15 mouse cellular contexts compared by ENCODE assay signal in the genomic region with DNA sequence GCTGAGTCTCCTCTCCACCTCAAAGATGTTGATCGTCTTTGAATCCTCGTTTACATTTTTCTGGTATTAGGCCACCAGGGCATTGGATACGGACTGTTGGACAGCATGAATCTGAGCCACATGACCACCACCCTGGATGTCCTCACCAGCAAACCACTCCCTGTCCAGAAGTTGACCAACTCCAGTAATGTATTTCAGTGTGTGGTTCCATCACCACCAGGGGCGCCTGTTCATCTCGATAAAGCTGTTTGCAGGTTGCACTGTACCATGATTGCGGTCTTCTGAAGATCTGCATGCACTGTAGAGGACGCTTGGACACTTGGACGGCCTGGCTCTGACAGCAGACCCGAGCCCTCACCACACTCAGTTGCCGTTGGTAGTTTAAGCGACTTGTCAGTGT. TPM values are rescaled to one million over a fixed set of nuclear protein-coding genes. Genes with fewer than 3 reads are reported as not detected.
DNase-seq lines count a peak whose midpoint lies in the region; ATAC-seq and TF ChIP-seq lines count a peak whose summit lies in the region.
"Had no signal": no experiment of that assay in that cellular context is flagged by ENCODE, and none has a peak within 500 bp of the region (broad histone marks: within the 10 kb centered on the region; RNA-seq: fewer than 3 reads in every experiment).

No protein-coding gene starts in this region.

- peaks cover 12% of the 10 kb centered on the region; the same call in 1 of the 2 replicates for H3K27me3 ChIP-seq in liver, postnatal 0 days (ENCODE audit: insufficient read depth, low read length)
- no peaks in the 10 kb centered on the region for H3K27me3 ChIP-seq in CH12.LX (replicated peaks)
- H3K27me3 ChIP-seq in myocyte (ENCODE audit: control insufficient read depth, insufficient read depth, insufficient read length) = peaks cover 9% of the 10 kb centered on the region

- no peak overlapping the region for H3K4me2 ChIP-seq in liver, postnatal 0 days (ENCODE audit: low read depth, low read length)
- H3K4me2 ChIP-seq in CH12.LX (ENCODE audit: insufficient read depth, low read depth, poor library complexity, severe bottlenecking) (no peak overlapping the region), myocyte (ENCODE audit: low read depth) (no peak overlapping the region)
- H3K4me2 ChIP-seq: embryonic facial prominence, embryonic 13.5 days; hindbrain, embryonic 15.5 days; limb, embryonic 15.5 days had no signal

- H3ac ChIP-seq in myocyte (ENCODE audit: control insufficient read depth, insufficient read length) = no peak overlapping the region

- TF ChIP-seq RAD21 in CH12.LX (IDR thresholded peaks at IDR 0.05; ENCODE audit: low read depth, low read length) = no peak; the same call in 1 of the 2 replicates

- H3K79me2 ChIP-seq in CH12.LX (replicated peaks; ENCODE audit: control insufficient read depth, extremely low read depth, insufficient read depth, poor library complexity, severe bottlenecking) = no peaks in the 10 kb centered on the region
- H3K79me2 ChIP-seq in myocyte (ENCODE audit: control insufficient read depth, insufficient read depth) = no peaks in the 10 kb centered on the region

- no peak for ATAC-seq in liver, postnatal 0 days

- in situ Hi-C loops in CH12.LX (cut with MboI; ENCODE audit: low pct_ligation_motif_present, low pct_unique_long_range_greater_than_20kb, low sequenced_read_pairs) = no loop called here

- TF ChIP-seq EP300 in liver, postnatal 0 days (IDR thresholded peaks at IDR 0.05; ENCODE audit: low read depth) = no peak
- no peak for TF ChIP-seq EP300 in CH12.LX (IDR thresholded peaks at IDR 0.05; ENCODE audit: low read length)

- 76% methylated on average over 11 of the region's 11 CpGs for WGBS in liver, postnatal 0 days (ENCODE audit: insufficient replicate concordance)

- no peak overlapping the region for H3K4me3 ChIP-seq in gastrocnemius, adult 2 months
- no peak overlapping the region for H3K4me3 ChIP-seq in liver, postnatal 0 days (ENCODE audit: low read depth, low read length)
- no peak overlapping the region for H3K4me3 ChIP-seq in CH12.LX (replicated peaks in 1 of 3; ENCODE audit: low read depth in 2 of 3, low read length in 2 of 3, poor library complexity in 1 of 3)
- no peak overlapping the region for H3K4me3 ChIP-seq in myocyte
- H3K4me3 ChIP-seq: embryonic facial prominence, embryonic 13.5 days; hindbrain, embryonic 15.5 days; limb, embryonic 15.5 days had no signal

- TF ChIP-seq CTCF in gastrocnemius, adult 2 months (IDR thresholded peaks at IDR 0.05) = peak; percentile 18; the same call in 1 of the 2 replicates
- peak; percentile 43 for TF ChIP-seq CTCF in liver, postnatal 0 days (IDR thresholded peaks at IDR 0.05; ENCODE audit: low read depth)
- peak; percentile 28 to 59 for TF ChIP-seq CTCF in CH12.LX (conservative IDR thresholded peaks at IDR 0.05 in 1 of 2, IDR thresholded peaks at IDR 0.05 in 1 of 2; ENCODE audit: low read depth in 2 of 2, low read length in 2 of 2)

- H3K36me3 ChIP-seq in liver, postnatal 0 days (replicated peaks; ENCODE audit: insufficient read depth, low read length) = no peaks in the 10 kb centered on the region
- H3K36me3 ChIP-seq in CH12.LX (replicated peaks in 1 of 2; ENCODE audit: control insufficient read depth in 1 of 2, insufficient read depth in 1 of 2, low read length in 1 of 2) (peaks cover 2 to 27% of the 10 kb centered on the region in 2 experiments), myocyte (ENCODE audit: control insufficient read depth, insufficient read depth) (no peaks in the 10 kb centered on the region)
- H3K36me3 ChIP-seq: embryonic facial prominence, embryonic 13.5 days; hindbrain, embryonic 15.5 days; limb, embryonic 15.5 days had no signal

- H3K4me1 ChIP-seq in liver, postnatal 0 days (ENCODE audit: insufficient read depth) = peaks cover 22% of the 10 kb centered on the region
- peaks cover 0 to 35% of the 10 kb centered on the region in 2 experiments; a peak in 3 of 4 replicates for H3K4me1 ChIP-seq in CH12.LX (ENCODE audit: control insufficient read depth in 1 of 2, insufficient read depth in 2 of 2)

- no peaks in the 10 kb centered on the region for H3K9me3 ChIP-seq in liver, postnatal 0 days (ENCODE audit: low read length)
- H3K9me3 ChIP-seq in CH12.LX (replicated peaks; ENCODE audit: low read length) = no peaks in the 10 kb centered on the region
- H3K9me3 ChIP-seq: embryonic facial prominence, embryonic 13.5 days; hindbrain, embryonic 15.5 days; limb, embryonic 15.5 days had no signal

- no peak overlapping the region for H3K9ac ChIP-seq in liver, postnatal 0 days (replicated peaks)
- no peak overlapping the region for H3K9ac ChIP-seq in CH12.LX (ENCODE audit: insufficient read depth, low read depth)
- H3K9ac ChIP-seq: embryonic facial prominence, embryonic 13.5 days; hindbrain, embryonic 15.5 days; limb, embryonic 15.5 days had no signal

- dilution Hi-C loops in CH12.LX (cut with MboI; ENCODE audit: extremely low pct_ligation_motif_present, extremely low pct_unique_long_range_greater_than_20kb, low sequenced_read_pairs) = no loop called here

- DNase-seq in gastrocnemius, adult 2 months = no peak
- DNase-seq in gastrocnemius, postnatal 25 days = no peak
- no peak for DNase-seq in liver, postnatal 0 days
- DNase-seq in liver (no peak), CH12.LX (ENCODE audit: extremely low read depth) (no peak)
- DNase-seq in left cerebral cortex, adult 11 months (ENCODE audit: low spot score) = no peak
- DNase-seq in urinary bladder, postnatal 10 days (ENCODE audit: low spot score) = no peak
- DNase-seq: cerebellum, adult 18-20 months; thymus, postnatal 25 days had no signal

- H3K27ac ChIP-seq in gastrocnemius, adult 2 months = no peak overlapping the region
- no peak overlapping the region for H3K27ac ChIP-seq in liver, postnatal 0 days (ENCODE audit: low read depth)
- no peak overlapping the region for H3K27ac ChIP-seq in CH12.LX (ENCODE audit: insufficient read depth, low read depth)
- H3K27ac ChIP-seq: embryonic facial prominence, embryonic 13.5 days; hindbrain, embryonic 15.5 days; limb, embryonic 15.5 days had no signal

- intact Hi-C loops in gastrocnemius, adult 2 months (cut with DNase I) = loop anchor here (2.0 kb wide), 1 partner anchor 30 kb away; no protein-coding TSS in a partner anchor

- TF ChIP-seq POLR2A in CH12.LX (IDR thresholded peaks at IDR 0.05; ENCODE audit: low read depth, low read length) (no peak), myocyte (IDR thresholded peaks at IDR 0.05; ENCODE audit: insufficient read length, low read depth) (no peak)

TF ChIP-seq in CH12.LX, 34 proteins besides CTCF, POLR2A, EP300 and RAD21:
- TF ChIP-seq ETS1 (conservative IDR thresholded peaks at IDR 0.05; ENCODE audit: low read depth, low read length) = no peak
- 0 out of 2 replicates have a peak, but pooled peaks have one; percentile 3 for TF ChIP-seq SMC3 (IDR thresholded peaks at IDR 0.05; ENCODE audit: low read depth, low read length)
TF ChIP-seq in CH12.LX: peak in this region for 1.

TF ChIP-seq in myocyte, 11 proteins besides CTCF, POLR2A, EP300 and RAD21:
- TF ChIP-seq POLR2AphosphoS2 (IDR thresholded peaks at IDR 0.05; ENCODE audit: insufficient read length, low read depth) (peak; percentile 16), CEBPB (IDR thresholded peaks at IDR 0.05; ENCODE audit: insufficient read depth, poor library complexity, severe bottlenecking) (no peak)

RNA-seq across cellular contexts. Expression of gene H2-DMb2, which starts 9.8 kb away (rescaled TPM):
- total RNA-seq in gastrocnemius, adult 2 months (2021) = under 1 TPM; 0.46 to 0.47 TPM
- total RNA-seq in gastrocnemius, postnatal 25 days (2021) = under 1 TPM; 0.28 to 0.67 TPM
- 1.9 and 2.1 TPM in 2 replicates for polyA plus RNA-seq in liver, postnatal 0 days (2015; fragmentation: Nextera tagmentation; extraction: Ambion mirVana)
- total RNA-seq in CH12.LX (2012; rRNA removed) = 107 and 135 TPM in 2 replicates
- total RNA-seq in CH12.LX (2014; rRNA removed) = 173 and 199 TPM in 2 replicates
- polyA plus RNA-seq in CH12.LX (2012; ENCODE audit: insufficient read length, low read depth) = 161 and 175 TPM in 2 replicates
- not detected for polyA plus RNA-seq in myocyte (2012; fragmentation: generic; extraction: Trizol)
- total RNA-seq: layer of hippocampus, postnatal 10 days had no signal

RNA-seq across cellular contexts. Expression of gene Brd2, which starts 10.9 kb away (rescaled TPM):
- total RNA-seq in gastrocnemius, adult 2 months (2021) = 10 to 100 TPM; 70.3 to 88.9 TPM
- total RNA-seq in gastrocnemius, postnatal 25 days (2021) = 10 to 100 TPM; 66.7 to 69.1 TPM
- 29.2 and 32.5 TPM in 2 replicates for polyA plus RNA-seq in liver, postnatal 0 days (2015; fragmentation: Nextera tagmentation; extraction: Ambion mirVana)
- total RNA-seq in CH12.LX (2012; rRNA removed) (101 and 125 TPM in 2 replicates), CH12.LX (2014; rRNA removed) (137 and 141 TPM in 2 replicates)
- polyA plus RNA-seq in CH12.LX (2012; ENCODE audit: insufficient read length, low read depth) (247 and 252 TPM in 2 replicates), myocyte (2012; fragmentation: generic; extraction: Trizol) (90.1 TPM)

RNA-seq across cellular contexts. Expression of gene H2-DMa, which starts 13.9 kb away (rescaled TPM):
- total RNA-seq in gastrocnemius, adult 2 months (2021) = 1 to 10 TPM; 3.0 to 3.1 TPM
- total RNA-seq in gastrocnemius, postnatal 25 days (2021) = 1 to 10 TPM; 2.8 to 3.1 TPM
- 9.7 and 11.9 TPM in 2 replicates for polyA plus RNA-seq in liver, postnatal 0 days (2015; fragmentation: Nextera tagmentation; extraction: Ambion mirVana)
- total RNA-seq in CH12.LX (2012; rRNA removed) = 67.7 and 77.4 TPM in 2 replicates
- total RNA-seq in CH12.LX (2014; rRNA removed) = 114 and 119 TPM in 2 replicates
- 82.5 and 112 TPM in 2 replicates for polyA plus RNA-seq in CH12.LX (2012; ENCODE audit: insufficient read length, low read depth)
- polyA plus RNA-seq in myocyte (2012; fragmentation: generic; extraction: Trizol) = 7.2 TPM

RNA-seq across cellular contexts. Expression of gene H2-DMb1, which starts 19.6 kb away (rescaled TPM):
- under 1 TPM; 0.38 to 0.61 TPM for total RNA-seq in gastrocnemius, adult 2 months (2021)
- 1 to 10 TPM in 1 of 2 experiments, under 1 TPM in 1; 0.43 to 1.2 TPM for total RNA-seq in gastrocnemius, postnatal 25 days (2021)
- 3.9 and 4.0 TPM in 2 replicates for polyA plus RNA-seq in liver, postnatal 0 days (2015; fragmentation: Nextera tagmentation; extraction: Ambion mirVana)
- total RNA-seq in CH12.LX (2012; rRNA removed) (60.7 and 67.0 TPM in 2 replicates), CH12.LX (2014; rRNA removed) (77.4 and 102 TPM in 2 replicates)
- polyA plus RNA-seq in CH12.LX (2012; ENCODE audit: insufficient read length, low read depth) (147 and 149 TPM in 2 replicates), myocyte (2012; fragmentation: generic; extraction: Trizol) (not detected)

RNA-seq across cellular contexts. Expression of gene H2-Oa, which starts 41.1 kb away (rescaled TPM):
- not detected for total RNA-seq in gastrocnemius, adult 2 months (2021)
- total RNA-seq in gastrocnemius, postnatal 25 days (2021) = not detected
- 0.72 and 0.85 TPM in 2 replicates for polyA plus RNA-seq in liver, postnatal 0 days (2015; fragmentation: Nextera tagmentation; extraction: Ambion mirVana)
- 16.1 and 21.5 TPM in 2 replicates for total RNA-seq in CH12.LX (2012; rRNA removed)
- 32.8 and 42.7 TPM in 2 replicates for total RNA-seq in CH12.LX (2014; rRNA removed)
- 30.5 and 40.4 TPM in 2 replicates for polyA plus RNA-seq in CH12.LX (2012; ENCODE audit: insufficient read length, low read depth)
- polyA plus RNA-seq in myocyte (2012; fragmentation: generic; extraction: Trizol) = 0.07 TPM
- polyA plus RNA-seq: neural tube, embryonic 14.5 days had no signal

Comparison
In these comparisons a context has a peak if more than half of its experiments do, and no peak if none do; other contexts are left out.
1. RNA of gene H2-DMb2, which starts 9.8 kb away (total RNA-seq): 107 to 199 TPM in CH12.LX; 0.28 to 0.67 TPM in gastrocnemius, postnatal 25 days and 0.46 to 0.47 TPM in gastrocnemius, adult 2 months; every median in the first group is over 10 times any median in the second.
2. RNA of gene H2-DMa, which starts 13.9 kb away (total RNA-seq): 67.7 to 119 TPM in CH12.LX; 2.8 to 3.1 TPM in gastrocnemius, postnatal 25 days and 3.0 to 3.1 TPM in gastrocnemius, adult 2 months; every median in the first group is over 10 times any median in the second.
3. Peak in every context shown above with its lines, with median percentiles within 50 percentile points of each other: CTCF ChIP-seq.